Mouse (Mus musculus) CH12.LX (cell line): ENCODE results near the gene C1qtnf1. TPM values are rescaled to one million over a fixed set of nuclear protein-coding genes. Genes with fewer than 3 reads are reported as not detected.

Experiments used
- DNase-seq: peaks from one replicate; pipeline ENCODE4 v3.0.0-alpha.2; 2013; ENCODE audit errors: extremely low read depth
- H3K27ac ChIP-seq: 2 replicates; pipeline ENCODE4 v1.5.1; 2012; ENCODE audit warnings: low read depth, mild to moderate bottlenecking, control low read depth, moderate library complexity; ENCODE audit not compliant: insufficient read depth
- H3K27me3 ChIP-seq: replicated peaks from 2 replicates; pipeline ENCODE3; 2012; ENCODE audit warnings: inconsistent platforms
- H3K36me3 ChIP-seq, 2 experiments: replicated peaks in 1 of 2; 2 replicates each; pipeline versions ENCODE3 to v1.6.1; 2012; ENCODE audit warnings: inconsistent platforms in 1 of 2, low read length in 1 of 2, mild to moderate bottlenecking in 1 of 2, mixed read lengths in 1 of 2, moderate library complexity in 1 of 2; ENCODE audit not compliant: control insufficient read depth in 1 of 2, insufficient read depth in 1 of 2
- H3K4me1 ChIP-seq, 2 experiments: 2 replicates each; pipeline ENCODE4 v1.6.1; 2012; ENCODE audit warnings: inconsistent platforms in 1 of 2, moderate library complexity in 1 of 2; ENCODE audit not compliant: insufficient read depth in 2 of 2, control insufficient read depth in 1 of 2
- H3K4me2 ChIP-seq: 2 replicates; pipeline ENCODE4 v1.6.1; 2012; ENCODE audit warnings: low read depth, mild to moderate bottlenecking, control low read depth; ENCODE audit not compliant: poor library complexity, insufficient read depth, severe bottlenecking
- H3K4me3 ChIP-seq, 3 experiments: fragments of 150-350 bp in 1 of 3; sonication (generic) in 1 of 3; replicated peaks in 1 of 3; 2 replicates each; pipeline versions ENCODE3 to v1.5.1; 2011 to 2012; ENCODE audit warnings: low read depth in 2 of 3, low read length in 2 of 3, mild to moderate bottlenecking in 2 of 3, moderate library complexity in 2 of 3, control low read depth in 1 of 3, improper control_type of control experiment in 1 of 3, inconsistent platforms in 1 of 3, mixed read lengths in 1 of 3; ENCODE audit not compliant: poor library complexity in 1 of 3
- H3K79me2 ChIP-seq: replicated peaks from 2 replicates; pipeline ENCODE4 v1.6.1; 2012; ENCODE audit warnings: mild to moderate bottlenecking, moderate library complexity; ENCODE audit not compliant: control insufficient read depth, poor library complexity, insufficient read depth, severe bottlenecking; ENCODE audit errors: extremely low read depth
- H3K9ac ChIP-seq: 2 replicates; pipeline ENCODE4 v1.6.1; 2012; ENCODE audit warnings: low read depth, mild to moderate bottlenecking, control low read depth, moderate library complexity; ENCODE audit not compliant: insufficient read depth
- H3K9me3 ChIP-seq: replicated peaks from 2 replicates; pipeline ENCODE3; 2012; ENCODE audit warnings: low read length, inconsistent platforms, mixed read lengths
- BHLHE40 ChIP-seq: IDR thresholded peaks from 2 replicates; pipeline ENCODE4 v1.6.1; 2011; ENCODE audit warnings: mild to moderate bottlenecking, low read depth, low read length, improper control_type of control experiment
- CHD1 ChIP-seq: IDR thresholded peaks from 2 replicates; pipeline ENCODE4 v1.6.1; 2012; ENCODE audit warnings: low read depth, low read length, improper control_type of control experiment, inconsistent platforms
- CHD2 ChIP-seq: IDR thresholded peaks from 2 replicates; pipeline ENCODE4 v1.6.1; 2011; ENCODE audit warnings: low read length, improper control_type of control experiment
- CTCF ChIP-seq, 2 experiments: IDR thresholded peaks in 1 of 2; conservative IDR thresholded peaks in 1 of 2; 2 replicates each; pipeline ENCODE4 v1.5.1; 2011 to 2012; ENCODE audit warnings: low read depth in 2 of 2, low read length in 2 of 2, improper control_type of control experiment in 1 of 2, inconsistent platforms in 1 of 2, mild to moderate bottlenecking in 1 of 2, moderate library complexity in 1 of 2
- ELF1 ChIP-seq: IDR thresholded peaks from 2 replicates; pipeline ENCODE4 v1.6.1; 2014; ENCODE audit warnings: low read depth, mild to moderate bottlenecking, inconsistent platforms, low read length, improper control_type of control experiment
- MAFK ChIP-seq: IDR thresholded peaks from 2 replicates; pipeline ENCODE4 v1.6.1; 2011; ENCODE audit warnings: low read length, improper control_type of control experiment; ENCODE audit not compliant: insufficient replicate concordance
- MAX ChIP-seq: IDR thresholded peaks from 2 replicates; pipeline ENCODE4 v1.6.1; 2011; ENCODE audit warnings: low read length, improper control_type of control experiment
- MAZ ChIP-seq: IDR thresholded peaks from 2 replicates; pipeline ENCODE4 v1.6.1; 2012; ENCODE audit warnings: low read depth, mild to moderate bottlenecking, inconsistent platforms, low read length, improper control_type of control experiment, moderate library complexity
- MEF2A ChIP-seq: IDR thresholded peaks from 2 replicates; pipeline ENCODE4 v1.6.1; 2014; ENCODE audit warnings: low read depth, mild to moderate bottlenecking, inconsistent platforms, low read length, improper control_type of control experiment, borderline replicate concordance
- MXI1 ChIP-seq: IDR thresholded peaks from 2 replicates; pipeline ENCODE4 v1.6.1; 2011; ENCODE audit warnings: mild to moderate bottlenecking, low read depth, low read length, improper control_type of control experiment
- POLR2A ChIP-seq: IDR thresholded peaks from 2 replicates; pipeline ENCODE4 v1.6.1; 2011; ENCODE audit warnings: low read depth, mild to moderate bottlenecking, improper control_type of control experiment, low read length
- RAD21 ChIP-seq: IDR thresholded peaks from 2 replicates; pipeline ENCODE4 v1.6.1; 2011; ENCODE audit warnings: low read depth, mild to moderate bottlenecking, low read length, improper control_type of control experiment, moderate library complexity
- TCF12 ChIP-seq: IDR thresholded peaks from 2 replicates; pipeline ENCODE4 v1.6.1; 2014; ENCODE audit warnings: low read depth, mild to moderate bottlenecking, inconsistent platforms, low read length, improper control_type of control experiment
- UBTF ChIP-seq: IDR thresholded peaks from 2 replicates; pipeline ENCODE4 v1.6.1; 2012; ENCODE audit warnings: low read depth, mild to moderate bottlenecking, inconsistent platforms, low read length, improper control_type of control experiment, moderate library complexity
- ZKSCAN1 ChIP-seq: IDR thresholded peaks from 2 replicates; pipeline ENCODE4 v1.6.1; 2012; ENCODE audit warnings: low read depth, inconsistent platforms, low read length, improper control_type of control experiment, borderline replicate concordance
- dilution Hi-C: fragments of 300-500 bp; cut with MboI; formaldehyde crosslinking; loops from 2 replicates; pipeline ENCODE4 v1.14.3; 2020; ENCODE audit warnings: low sequenced_read_pairs; ENCODE audit not compliant: extremely low pct_unique_long_range_greater_than_20kb, extremely low pct_ligation_motif_present
- in situ Hi-C: fragments of 300-500 bp; cut with MboI; formaldehyde crosslinking; loops from 3 replicates; pipeline ENCODE4 v1.14.3; 2019; ENCODE audit warnings: low sequenced_read_pairs, low pct_ligation_motif_present, low pct_unique_long_range_greater_than_20kb, mixed read lengths
- polyA plus RNA-seq: library from polyadenylated mRNA; unstranded; fragments of >175 nt; gene quantifications from 2 replicates; pipeline ENCODE4 v1.2.1, GENCODE M21; 2012; ENCODE audit warnings: low read depth; ENCODE audit not compliant: insufficient read length
- total RNA-seq, 2 experiments: library from RNA; depleted of rRNA; stranded (reverse); fragments of 300-350 nt in 1 of 2; fragments of >200 nt in 1 of 2; gene quantifications; 2 replicates each; pipeline ENCODE4 v1.2.3; 2012 to 2014

Gene C1qtnf1
- total and polyA plus RNA-seq, 3 experiments = 0.13 to 0.19 TPM; not detected in 1

GRCm38 (mm10) chr11:118456937-118457336 lies 28.9 kb downstream of the C1qtnf1 start:
- Histone ChIP-seq H3K4me3 (no peak overlapping the region), H3K9me3 (peaks cover 4% of the 10 kb centered on the region), H3K79me2 (no peaks in the 10 kb centered on the region), H3K9ac (no peak overlapping the region), H3K4me1 (peaks cover 11 to 14% of the 10 kb centered on the region in 2 experiments), H3K36me3 (no peaks in the 10 kb centered on the region), H3K4me2 (no peak overlapping the region), H3K27me3 (peaks cover 68% of the 10 kb centered on the region), H3K27ac (no peak overlapping the region)
- DNase-seq = no peak
- TF ChIP-seq MXI1 (no peak), MEF2A (no peak), BHLHE40 (peak; percentile 37; the same call in 1 of the 2 replicates), CTCF (conservative IDR thresholded peaks at IDR 0.05 in 1 of 2, IDR thresholded peaks at IDR 0.05 in 1 of 2; ENCODE audit: low read depth in 2 of 2, low read length in 2 of 2) (no peak), UBTF (no peak), MAZ (no peak), MAFK (peak; percentile 65; the same call in 1 of the 2 replicates), TCF12 (no peak)
- dilution Hi-C loops = no loop called here
- in situ Hi-C loops = no loop called here

- Histone ChIP-seq H3K36me3 (no peaks in the 10 kb centered on the region), H3K4me3 (no peak overlapping the region), H3K4me2 (peak overlapping the region; percentile 25; the same call in 1 of the 2 replicates), H3K9me3 (peaks cover 4% of the 10 kb centered on the region), H3K79me2 (no peaks in the 10 kb centered on the region), H3K9ac (no peak overlapping the region), H3K27me3 (peaks cover 72% of the 10 kb centered on the region), H3K27ac (no peak overlapping the region), H3K4me1 (peaks cover 11 to 14% of the 10 kb centered on the region in 2 experiments)
- dilution Hi-C loops = no loop called here
- peak; percentile 29 for DNase-seq
- TF ChIP-seq CHD2 (peak; percentile 54; the same call in 1 of the 2 replicates), ZKSCAN1 (no peak), BHLHE40 (peak; percentile 56), MAX (peak; percentile 33; the same call in 1 of the 2 replicates), CHD1 (no peak)
- in situ Hi-C loops = no loop called here
Observed at GRCm38 (mm10) chr11:118459051-118459450, 31.0 kb downstream of the C1qtnf1 start.

GRCm38 (mm10) chr11:118459536-118459935 lies 31.5 kb downstream of the C1qtnf1 start:
- Histone ChIP-seq H3K9me3 (peaks cover 4% of the 10 kb centered on the region), H3K79me2 (no peaks in the 10 kb centered on the region), H3K27me3 (peaks cover 72% of the 10 kb centered on the region), H3K4me1 (peaks cover 11 to 14% of the 10 kb centered on the region in 2 experiments), H3K4me3 (no peak overlapping the region), H3K4me2 (peak overlapping the region; percentile 25; the same call in 1 of the 2 replicates), H3K9ac (no peak overlapping the region), H3K36me3 (no peaks in the 10 kb centered on the region), H3K27ac (no peak overlapping the region)
- no peak for DNase-seq
- in situ Hi-C loops = no loop called here
- TF ChIP-seq MXI1 (no peak), POLR2A (no peak), MEF2A (no peak), RAD21 (no peak), BHLHE40 (no peak), ELF1 (no peak)
- dilution Hi-C loops = no loop called here
